Mouse (Mus musculus) inflammation-experienced regulatory T-cells, adult 6 months (primary cell): ENCODE results near the gene Acbd4. TPM values are rescaled to one million over a fixed set of nuclear protein-coding genes. Genes with fewer than 3 reads are reported as not detected.

Source experiments
- ATAC-seq: one replicate; pipeline ENCODE4 v1.8.0; 2017
- polyA plus RNA-seq, 3 experiments: library from polyadenylated mRNA; unstranded; fragments of 100-300 nt; shearing (Covaris generic); gene quantifications; one replicate each; pipeline ENCODE4 v1.2.1; 2017

Acbd4 gene
- polyA plus RNA-seq, result 10 to 100 TPM; 21.5 to 28.5 (median 25.4) TPM

DNA sequence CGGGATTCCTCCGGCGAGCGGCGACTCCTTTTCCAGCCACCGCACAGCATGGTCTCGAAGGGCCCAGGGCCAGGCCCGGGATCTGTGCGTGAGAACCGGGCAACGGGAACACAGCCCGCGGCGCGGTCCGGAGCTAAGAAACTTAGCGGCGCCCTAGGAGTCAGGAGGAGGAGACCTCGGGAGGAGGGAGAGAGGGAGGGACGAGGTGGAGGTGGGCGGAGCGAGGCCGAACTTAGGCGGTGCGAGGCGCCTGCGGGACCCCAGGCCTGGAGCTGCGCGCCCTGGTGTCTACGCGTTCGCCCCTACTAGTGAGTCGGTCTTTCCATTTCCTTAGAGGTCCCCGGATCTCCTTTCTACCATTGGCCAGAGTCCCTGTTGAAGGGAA lies at the start of gene Acbd4, which contains the start of gene Plcd3:
Acbd4 (plus strand) TSS at position 202 of the 385 bp plus-strand sequence.
Plcd3 (minus strand) TSS at position 178 of the 385 bp plus-strand sequence.
- no peak for ATAC-seq

DNA sequence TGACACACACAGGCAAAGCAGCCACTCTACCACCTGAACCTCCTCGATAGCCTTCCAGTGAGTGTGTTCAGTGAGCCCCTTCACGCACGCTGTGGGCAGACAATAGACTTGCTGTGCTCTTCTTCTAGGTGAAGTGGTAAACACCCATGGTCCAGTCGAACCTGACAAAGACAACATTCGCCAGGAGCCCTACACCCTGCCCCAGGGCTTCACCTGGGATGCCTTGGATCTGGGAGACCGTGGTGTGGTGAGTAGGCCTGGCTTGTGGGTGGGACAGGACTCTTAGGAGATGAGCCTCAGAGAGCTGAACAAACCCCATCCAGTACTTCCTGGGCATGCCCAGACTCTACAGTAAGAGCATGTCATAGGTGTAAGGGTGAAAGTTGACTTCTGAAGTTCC lies 49.4 kb upstream of the Acbd4 start:
- ATAC-seq, result no peak

DNA sequence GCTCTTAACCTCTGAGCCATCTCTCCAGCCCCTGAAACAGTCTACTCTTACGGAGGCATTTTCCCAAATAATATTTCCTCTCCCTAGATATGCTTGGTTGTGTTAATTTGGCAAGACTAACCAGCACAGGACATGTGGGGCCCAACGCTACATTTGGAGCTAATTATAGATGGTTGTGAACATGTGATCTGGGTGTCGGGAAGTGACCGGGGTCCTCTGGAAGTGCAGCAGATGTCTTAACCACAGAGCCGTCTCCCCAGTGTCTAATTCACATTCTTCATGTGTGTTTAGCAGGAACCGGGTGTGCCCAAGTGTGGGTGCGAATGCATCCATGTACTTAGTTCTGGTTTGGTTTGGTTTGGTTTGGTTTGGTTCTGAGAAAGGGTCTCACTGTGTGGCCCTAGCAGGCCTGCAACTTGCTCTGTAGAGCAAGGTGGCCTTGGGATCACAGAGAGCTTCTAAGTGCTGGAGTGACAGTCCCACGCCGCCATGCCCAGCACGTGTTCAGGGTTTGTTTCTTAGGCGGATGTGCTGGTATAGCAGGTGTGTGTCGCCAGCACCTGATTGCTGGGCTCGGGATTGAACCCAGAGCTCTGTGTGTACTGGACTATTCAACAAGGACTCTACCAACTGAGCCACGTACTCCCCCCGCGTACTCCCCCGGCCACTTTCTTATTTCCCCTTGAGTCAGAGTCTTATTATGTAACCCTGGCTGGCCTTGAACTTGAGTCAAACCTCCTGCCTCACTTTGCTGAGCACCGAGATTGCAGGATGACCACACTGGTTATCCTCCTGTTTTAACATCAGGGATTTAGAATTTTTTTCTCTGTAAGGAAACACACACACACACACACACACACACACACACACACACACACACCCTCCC lies 48.0 kb upstream of the Acbd4 start:
- no peak for ATAC-seq

DNA sequence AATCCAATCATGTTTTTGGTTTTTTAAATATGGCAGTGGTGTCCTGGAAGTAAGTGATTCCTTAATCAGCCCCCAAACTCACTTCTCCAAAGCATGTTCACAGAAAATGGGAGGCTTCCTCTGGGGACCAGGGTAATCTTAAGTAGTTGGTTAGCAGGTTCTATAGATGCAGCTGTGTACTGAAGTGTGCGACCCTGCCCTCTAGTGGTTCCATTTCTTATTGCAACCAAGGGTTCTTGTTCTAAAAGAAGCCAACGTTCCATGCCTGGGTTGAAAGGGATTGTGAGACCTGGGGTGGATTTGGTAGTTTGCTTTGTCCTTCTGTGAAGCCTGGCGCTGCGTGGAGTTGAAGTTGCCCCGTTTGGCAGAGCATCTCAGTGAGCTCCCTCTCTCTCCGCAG lies 46.7 kb upstream of the Acbd4 start:
- ATAC-seq, result no peak

DNA sequence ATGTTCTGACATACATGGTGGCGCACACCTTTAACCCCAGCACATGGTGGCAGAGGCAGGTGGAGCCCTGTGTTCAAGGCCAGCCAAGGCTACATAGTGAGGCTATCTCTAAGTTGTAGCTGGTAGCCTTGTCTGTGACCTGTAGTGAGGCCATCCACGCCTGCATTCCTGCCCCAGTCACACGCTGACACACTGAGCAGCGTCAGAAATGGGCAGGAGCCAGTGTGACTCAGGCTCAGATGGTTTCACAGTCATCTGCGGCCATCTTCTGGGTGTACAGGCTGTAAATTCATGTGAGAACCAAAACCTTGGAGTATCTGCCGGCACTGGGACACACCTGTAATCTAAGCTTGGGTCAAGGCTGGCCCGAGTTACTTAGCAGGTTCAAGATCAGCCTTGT lies 44.8 kb upstream of the Acbd4 start:
- no peak for ATAC-seq

DNA sequence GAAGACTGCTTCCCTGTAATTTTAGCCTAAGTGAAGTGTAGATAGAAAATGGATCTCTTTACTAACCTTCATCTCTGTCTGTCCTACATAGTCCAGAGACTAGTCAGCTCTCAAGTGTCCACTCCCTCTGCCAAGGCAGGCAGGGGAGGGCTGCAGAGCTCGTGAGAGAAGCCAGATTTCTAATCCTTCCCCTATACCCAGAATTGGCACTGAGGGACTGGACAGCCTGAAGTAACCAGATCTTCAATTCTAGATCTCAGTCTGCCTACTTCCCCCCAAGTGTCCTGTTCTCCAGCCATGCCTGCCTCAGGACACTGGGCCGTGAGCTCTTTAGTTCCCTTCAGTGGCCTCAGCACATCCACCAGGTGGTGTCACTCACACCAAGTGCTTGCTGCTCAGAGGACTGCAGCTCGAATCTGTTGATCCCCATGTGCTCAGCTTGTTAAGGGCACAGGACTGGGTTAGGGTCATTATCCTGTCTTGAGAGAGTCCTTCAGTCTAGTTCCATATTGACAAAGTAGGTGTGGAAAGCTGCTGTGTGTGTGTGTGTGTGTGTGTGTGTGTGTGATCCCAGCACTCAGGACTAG lies 42.9 kb upstream of the Acbd4 start:
- ATAC-seq, result no peak

DNA sequence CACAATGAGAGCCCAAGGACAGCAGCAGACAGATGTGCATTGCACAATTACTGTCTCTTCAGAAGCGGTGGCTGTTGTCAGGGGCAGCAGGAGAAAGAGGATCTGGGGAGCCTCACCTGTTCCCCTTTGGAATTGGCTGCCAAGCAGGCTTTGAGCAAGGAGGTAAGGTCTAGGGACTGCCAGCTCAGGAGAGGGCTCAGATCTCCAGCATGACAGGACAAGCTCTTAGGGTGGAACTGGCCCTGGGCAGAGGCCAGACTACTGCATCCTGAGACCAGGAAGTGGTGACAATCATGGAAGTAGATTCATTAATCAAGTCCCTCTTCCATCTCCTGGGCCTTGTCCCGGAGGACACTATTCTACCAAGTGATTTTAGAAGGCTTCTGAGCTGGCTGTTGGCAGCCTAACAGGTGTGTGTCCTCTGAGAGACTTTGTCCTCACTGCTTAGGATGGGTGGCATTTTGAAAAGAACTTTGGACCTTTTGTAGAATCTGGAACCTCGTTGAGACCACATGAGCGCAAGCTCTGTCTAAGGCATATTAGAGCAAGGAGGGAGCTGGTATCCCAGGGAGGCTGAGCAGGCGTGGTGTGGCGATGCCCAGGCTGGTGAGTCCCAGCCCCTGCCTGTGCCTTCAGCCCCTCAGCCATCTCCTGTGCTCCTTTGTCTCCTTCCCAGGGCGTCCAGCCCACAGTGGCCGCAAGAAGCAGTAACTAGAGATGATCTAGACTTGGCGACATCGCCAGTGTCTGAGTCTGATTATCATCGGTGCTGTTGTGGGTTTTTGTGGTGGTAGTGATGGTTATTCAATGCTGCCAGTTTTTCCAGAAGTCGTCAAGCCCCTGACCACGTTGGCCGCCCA lies 35.1 kb upstream of the Acbd4 start:
- no peak for ATAC-seq

DNA sequence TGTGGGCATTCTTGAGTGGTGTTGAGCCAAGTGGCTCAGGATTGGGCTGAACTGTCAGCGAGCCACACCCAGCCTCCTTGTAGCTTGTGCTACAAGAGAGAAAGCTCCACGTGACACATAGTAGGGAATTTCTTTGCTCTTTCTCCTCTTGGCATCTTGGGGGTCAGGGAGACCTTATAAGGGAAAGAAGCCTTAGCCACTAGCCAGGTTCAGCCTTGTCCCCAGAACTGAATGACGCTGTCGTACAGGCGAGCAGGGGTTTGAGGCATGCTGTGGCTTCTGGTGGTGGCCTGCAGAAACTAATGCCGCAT lies 34.5 kb upstream of the Acbd4 start:
- no peak for ATAC-seq

DNA sequence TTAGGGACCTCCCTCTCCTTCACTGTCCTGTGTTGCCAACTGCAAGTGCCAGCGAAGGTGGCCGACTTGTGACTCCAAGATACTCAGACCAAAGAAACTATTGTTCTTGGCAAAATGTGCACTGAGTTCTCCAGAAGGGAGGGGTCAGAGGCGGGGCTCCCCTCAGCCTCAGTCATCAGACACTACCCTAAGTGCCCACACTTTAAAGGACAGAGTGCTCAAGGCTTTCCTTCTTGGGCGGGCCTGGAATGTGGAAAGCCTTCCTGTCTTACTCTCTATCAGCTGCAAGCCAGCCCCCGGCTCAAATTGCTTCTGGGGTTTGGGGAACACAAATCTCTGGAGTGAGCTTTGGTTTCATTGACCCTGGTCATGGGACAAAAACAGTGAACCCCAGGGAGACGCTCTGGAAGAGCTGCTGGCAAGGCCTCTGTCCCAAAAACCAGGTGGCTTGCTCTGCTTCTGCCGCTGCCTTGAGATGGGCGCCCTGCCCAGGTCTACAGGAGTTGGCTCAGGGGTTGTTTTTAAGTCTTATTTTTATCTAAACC lies 34.0 kb upstream of the Acbd4 start:
- ATAC-seq, result no peak

DNA sequence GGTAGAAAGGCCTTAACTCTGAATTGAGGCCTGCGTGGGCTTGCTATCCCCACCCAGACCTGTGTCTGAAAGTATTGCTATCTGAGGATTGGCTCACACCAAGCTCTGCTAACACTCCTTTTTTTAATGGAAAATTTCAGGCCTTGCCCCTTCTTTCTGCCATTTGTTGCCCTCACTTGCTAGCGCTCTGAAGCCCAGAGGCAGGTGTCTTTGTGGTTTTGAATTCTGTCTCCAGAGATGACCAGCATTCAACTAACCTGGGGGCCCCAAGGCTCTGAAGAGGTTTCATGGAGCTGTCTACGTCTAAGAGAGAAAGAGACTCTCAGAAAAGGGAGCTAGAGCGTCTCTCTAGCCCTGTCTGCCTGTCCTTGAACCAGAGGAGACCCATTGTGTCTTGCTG lies 33.2 kb upstream of the Acbd4 start:
- ATAC-seq, result no peak

DNA sequence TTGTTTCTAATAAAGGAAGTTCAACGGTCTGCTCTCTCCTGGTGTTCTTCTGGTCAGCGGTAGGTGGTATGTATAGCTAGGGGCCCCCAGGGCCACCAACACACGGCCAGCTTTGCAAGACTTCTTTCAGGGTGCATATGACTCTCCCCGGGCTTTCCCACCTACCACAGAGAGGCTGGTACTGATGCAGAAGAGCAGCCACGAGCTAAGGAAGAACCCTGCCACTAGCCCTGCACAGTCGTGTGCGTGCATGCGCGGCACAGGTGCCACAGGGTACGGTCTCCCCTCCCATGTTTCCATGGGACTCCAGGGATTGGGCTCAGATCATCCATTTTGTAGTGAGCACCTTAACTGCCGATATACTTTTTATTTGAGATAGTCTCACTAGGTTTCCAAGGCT lies 32.6 kb upstream of the Acbd4 start:
- ATAC-seq, result no peak

DNA sequence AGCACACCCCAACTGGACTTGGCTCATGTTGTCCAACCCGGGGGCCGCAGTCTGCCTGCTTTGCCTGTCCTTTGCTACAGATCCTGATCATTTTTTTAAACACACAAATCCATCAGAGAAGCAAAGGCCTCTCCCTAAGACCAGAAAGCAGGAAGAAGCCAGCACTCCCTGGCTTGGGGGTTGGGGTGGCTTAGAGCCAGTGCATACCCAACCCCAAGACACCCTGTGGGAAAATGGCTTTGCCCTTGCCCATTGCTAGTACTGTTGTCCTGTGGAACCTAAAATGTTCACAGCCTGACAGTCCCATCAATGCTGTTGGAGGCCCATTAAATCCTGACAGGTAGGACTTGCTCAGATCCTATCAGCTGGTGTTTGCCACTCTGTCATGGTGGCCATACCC lies 31.8 kb upstream of the Acbd4 start:
- ATAC-seq, result no peak

DNA sequence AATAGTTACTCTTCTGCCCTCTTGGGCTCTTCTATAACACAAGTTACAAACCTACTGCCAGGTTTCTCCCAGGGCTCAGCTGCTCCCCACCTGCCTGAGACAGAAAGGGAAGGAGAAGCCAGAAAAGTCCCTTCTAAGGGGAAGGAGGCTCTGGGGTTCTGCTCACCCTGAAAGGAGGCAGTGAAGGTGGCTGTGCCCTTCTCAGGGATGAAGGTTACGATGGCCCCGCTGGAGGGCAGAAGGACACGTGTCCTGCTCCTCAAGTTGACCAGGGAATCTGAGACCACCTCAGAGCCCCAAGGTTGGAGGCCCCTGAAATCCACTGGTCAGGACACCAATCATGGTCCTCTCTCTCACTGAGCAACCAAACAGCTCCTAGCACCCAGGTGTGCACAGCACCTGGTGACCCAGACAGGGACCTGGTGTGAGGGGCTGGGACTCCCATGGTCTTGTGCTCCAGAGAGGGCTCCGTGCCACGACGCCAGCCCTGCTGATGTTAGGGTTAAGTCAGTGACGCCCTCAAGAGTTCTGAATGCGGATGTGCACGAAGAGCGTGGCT lies 31.1 kb upstream of the Acbd4 start:
- ATAC-seq, result no peak

DNA sequence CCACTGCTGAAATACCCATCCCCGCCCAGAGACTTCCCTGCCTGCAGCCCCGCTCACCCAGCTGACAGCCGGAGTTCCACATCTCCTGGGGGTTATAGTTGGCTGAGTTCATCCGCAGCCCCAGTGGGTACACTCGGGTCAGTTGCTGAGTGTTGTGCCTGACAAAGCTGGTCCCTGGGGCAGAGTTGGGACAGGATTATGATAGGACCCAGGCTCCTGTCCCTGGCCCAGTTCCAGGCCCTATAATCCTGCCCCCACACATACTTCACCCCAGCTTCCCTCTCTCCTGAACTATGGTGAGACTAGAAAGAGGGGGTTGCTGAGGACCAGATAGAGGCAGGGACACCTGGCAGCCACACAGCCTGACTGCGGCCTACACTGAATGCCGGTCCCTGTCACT lies 27.8 kb upstream of the Acbd4 start:
- ATAC-seq, result no peak

DNA sequence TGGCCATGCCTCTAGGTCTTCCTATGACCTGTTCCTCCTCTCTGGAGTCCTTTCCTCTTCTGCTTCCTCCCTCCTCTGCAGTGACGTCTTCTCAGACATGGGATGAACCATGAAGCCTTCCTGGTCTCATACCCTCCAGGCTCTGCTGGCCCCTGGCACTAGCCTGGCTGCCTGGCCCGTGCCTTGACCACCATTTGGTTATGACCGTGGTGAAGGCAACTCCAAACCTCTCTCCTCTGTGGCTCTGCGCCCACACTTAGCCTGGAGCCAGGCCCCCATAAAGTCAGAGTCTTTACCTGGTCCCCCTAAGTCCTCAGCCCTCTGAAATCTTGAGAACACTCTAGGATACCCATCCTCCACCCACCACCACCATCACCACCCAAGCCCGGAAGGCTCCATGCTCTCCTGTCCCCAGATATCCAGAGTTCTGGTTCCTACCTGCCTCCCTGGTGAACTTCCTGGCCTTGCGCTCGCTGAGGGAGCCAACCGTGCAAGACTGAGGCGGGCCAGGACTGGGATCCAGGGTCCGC lies 27.3 kb upstream of the Acbd4 start:
- no peak for ATAC-seq

DNA sequence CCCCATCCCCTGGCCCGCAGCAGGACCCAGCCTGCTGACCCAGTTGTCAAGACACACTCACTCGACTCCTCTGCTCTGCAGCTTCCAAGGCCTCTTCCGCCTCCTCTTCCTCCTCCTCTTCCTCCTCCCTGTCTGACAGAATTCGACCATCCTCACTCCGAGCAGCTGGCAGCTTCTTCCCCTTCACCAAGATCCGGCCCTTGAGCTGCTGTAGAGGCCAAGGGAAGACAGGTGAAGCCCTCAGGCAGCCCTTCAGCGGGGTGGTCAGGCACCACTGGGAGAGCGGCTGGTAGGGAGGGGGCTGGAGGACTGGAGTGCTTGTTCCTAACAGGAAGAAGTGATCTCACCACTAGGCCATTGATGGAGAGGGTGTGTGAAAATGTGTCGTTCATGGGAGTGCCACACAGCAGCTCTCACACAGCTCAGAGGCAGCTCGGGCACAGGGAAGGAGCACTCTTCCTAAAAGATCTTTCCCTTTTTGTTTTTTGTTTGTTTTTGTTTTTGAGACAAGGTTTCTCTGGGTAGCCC lies 26.6 kb upstream of the Acbd4 start:
- no peak for ATAC-seq

DNA sequence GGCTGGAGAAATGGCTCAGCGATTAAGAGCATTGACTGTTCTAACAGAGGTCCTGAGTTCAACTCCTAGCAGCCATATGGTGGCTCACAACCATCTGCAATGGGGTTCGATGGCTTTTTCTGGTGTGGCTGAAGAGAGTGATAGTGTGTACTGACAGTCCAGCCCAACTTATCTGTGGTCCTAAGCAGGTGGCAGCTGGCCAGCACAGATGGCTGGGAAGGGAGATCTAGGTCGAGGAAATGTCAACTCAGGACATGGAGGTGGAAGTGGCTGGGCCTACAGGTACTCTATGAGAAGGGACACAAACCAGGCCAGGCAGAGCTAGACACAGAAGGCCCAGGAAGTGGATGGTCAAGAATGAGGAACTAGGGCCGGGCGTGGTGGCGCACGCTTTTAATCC lies 25.5 kb upstream of the Acbd4 start:
- ATAC-seq, result no peak

DNA sequence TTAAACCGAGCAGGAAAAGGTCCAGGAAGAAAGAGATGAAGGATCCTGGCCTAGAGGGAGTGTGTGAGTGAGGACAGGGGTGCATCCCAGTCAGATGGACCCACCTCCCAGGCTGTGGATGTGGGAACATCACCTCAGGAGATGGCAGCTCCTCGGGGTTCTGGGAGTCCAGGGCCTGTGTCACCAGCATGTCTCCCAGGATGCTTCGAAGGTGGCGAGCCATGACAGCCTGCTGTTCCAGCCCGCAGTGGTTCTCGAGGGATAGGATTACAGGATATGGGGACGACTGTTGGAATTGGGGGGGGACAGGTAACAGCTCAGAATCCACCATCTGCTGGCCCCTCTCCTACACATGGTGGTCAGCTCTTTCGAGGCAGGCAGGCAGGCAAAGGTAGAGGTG lies 24.9 kb upstream of the Acbd4 start:
- no peak for ATAC-seq

DNA sequence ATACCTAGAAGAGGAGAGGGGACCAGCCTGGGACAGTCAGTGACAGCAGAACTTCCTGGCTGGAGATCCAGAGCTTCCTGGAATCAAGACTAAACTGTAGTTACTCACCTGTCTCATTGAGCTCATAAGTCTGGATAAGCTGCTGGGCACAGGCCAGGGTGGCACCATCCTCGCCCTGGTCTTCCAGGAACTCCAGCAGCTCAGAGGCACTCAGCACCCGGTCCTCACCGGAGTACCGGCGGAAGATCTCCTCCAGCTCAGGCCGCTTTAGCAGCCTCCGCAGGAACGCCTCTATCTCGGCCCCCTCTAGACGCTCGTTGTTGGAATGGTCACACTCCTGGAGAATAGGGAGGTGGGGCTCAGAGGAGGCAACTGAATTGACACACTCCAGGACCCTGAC lies 23.4 kb upstream of the Acbd4 start:
- no peak for ATAC-seq

DNA sequence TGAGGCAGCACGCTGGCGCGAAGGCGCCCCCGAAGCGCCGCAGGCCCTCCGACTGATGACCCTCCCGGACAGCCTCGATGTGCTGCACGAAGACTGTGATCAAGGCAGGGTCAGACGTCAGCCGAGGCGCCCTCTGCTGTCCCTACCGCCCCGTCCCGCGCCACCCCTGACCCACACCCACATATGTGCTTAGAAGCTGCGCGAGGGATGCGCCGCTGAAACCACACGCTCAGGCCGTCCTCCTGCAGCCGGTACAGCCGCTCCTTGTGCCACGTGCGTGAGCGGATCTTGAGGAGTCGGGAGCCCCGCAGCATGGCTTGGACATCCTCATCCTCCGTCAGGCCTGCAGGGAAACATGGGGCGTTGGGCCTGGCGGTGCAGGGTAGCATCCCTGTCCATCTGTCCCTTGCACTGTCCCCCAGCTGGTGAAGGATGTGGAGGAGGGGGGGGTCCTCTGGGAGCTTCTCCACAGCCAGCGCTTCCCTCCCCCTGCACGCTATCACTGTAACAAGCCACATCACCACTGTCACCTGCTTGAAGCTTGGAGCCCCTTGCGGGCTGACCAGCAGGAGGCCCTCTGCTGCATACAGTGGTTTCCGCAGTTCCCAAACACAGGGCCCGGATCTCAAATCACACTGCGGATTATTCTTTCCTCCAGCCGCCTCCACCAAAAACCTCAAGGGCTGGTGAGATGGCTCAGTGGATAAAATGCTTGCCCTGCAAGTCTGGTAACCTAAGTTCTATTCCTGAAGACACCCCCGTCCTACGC lies 21.0 kb upstream of the Acbd4 start:
- no peak for ATAC-seq

DNA sequence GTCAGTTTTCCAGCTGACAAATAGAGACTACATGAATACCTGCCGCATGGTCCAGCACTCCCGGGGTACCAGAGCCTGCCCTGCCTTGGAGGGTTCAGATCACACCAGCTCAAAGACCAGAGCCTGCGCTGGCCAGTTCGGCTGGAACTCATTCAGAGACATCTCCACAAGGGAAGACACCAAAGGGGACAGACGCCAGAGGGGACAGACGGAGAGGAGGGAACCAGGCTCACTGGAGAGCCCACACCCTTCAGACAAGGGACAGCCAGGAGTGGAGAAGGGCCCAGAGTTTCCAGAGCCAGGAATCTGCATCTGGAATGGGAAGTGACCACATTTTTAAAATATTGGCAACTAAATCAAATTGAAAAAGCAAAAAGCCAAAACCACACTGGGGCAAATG lies 19.9 kb upstream of the Acbd4 start:
- ATAC-seq, result no peak

DNA sequence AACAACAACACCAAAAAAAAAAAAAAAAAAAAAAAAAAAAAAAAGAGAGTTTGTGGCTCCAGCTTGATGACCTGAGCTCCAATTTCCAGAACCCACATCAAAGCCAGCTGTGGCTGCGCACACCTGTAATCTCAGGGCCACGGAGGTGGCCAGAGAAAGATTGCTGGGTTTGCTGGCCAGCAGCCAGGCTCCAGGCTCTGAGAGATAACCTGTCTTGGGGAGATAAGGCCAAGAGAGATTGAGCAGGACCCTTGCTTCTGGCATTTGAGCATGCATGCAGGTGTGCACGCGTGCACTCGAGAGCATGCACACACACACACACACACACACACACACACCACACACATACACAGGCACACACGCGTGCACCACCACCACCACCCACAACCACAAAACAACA lies 8.2 kb upstream of the Acbd4 start:
- ATAC-seq, result no peak
